ENCODE assay signal across 8 mouse cellular contexts in the genomic region with DNA sequence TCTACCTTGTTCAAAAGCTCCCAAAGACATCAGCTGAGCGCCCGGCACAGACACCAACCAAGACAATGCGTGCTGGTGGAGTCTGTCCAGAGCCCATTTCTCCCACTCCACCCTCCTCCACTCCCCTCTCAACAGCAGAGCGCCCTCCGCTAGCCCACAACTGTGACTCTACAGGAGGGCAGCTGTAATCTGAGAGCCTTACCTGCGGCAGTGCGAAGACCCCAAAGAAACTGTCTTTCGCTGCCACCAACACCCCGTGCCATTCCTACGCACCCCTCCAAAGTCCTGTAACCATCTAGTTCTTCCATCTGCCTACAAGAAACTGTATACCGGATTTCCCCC. TPM values are rescaled to one million over a fixed set of nuclear protein-coding genes. Genes with fewer than 3 reads are reported as not detected.
DNase-seq lines count a peak whose midpoint lies in the region; ATAC-seq and TF ChIP-seq lines count a peak whose summit lies in the region.

Gene 1110004F10Rik, plus strand, starts transcription at position 202 of the 342 bp plus-strand sequence.

- TF ChIP-seq EP300 in liver, embryonic 14.5 days (IDR thresholded peaks at IDR 0.05; ENCODE audit: low read depth): no peak

- DNase-seq in right cerebral cortex, postnatal 4 days: peak; percentile 4
- no peak for DNase-seq in right cerebral cortex, postnatal 14 days
- DNase-seq in adrenal gland, postnatal 4 days (ENCODE audit: low spot score in 2 of 2): no peak
- no peak for DNase-seq in gastrocnemius, postnatal 14 days
- no peak for DNase-seq in hindbrain, postnatal 0 days (ENCODE audit: low spot score)
- DNase-seq in liver, embryonic 14.5 days (ENCODE audit: low read depth in 3 of 3, low spot score in 3 of 3): no peak
- DNase-seq in right cerebral cortex, postnatal 36 days (ENCODE audit: low spot score in 2 of 2): no peak

- peak within 1 kb of the TSS; percentile 84 for H3K4me2 ChIP-seq in hindbrain, postnatal 0 days (ENCODE audit: low read depth, low read length)
- peak within 1 kb of the TSS; percentile 72 for H3K4me2 ChIP-seq in liver, embryonic 14.5 days (ENCODE audit: low read depth)
- peak within 1 kb of the TSS; percentile 90 for H3K4me2 ChIP-seq in stomach, embryonic 14.5 days (replicated peaks; ENCODE audit: low read depth, low read length)

- H3K4me1 ChIP-seq in hindbrain, postnatal 0 days (ENCODE audit: insufficient read depth, low read length): peaks cover 8% of the 10 kb centered on the region
- H3K4me1 ChIP-seq in liver, embryonic 14.5 days (replicated peaks; ENCODE audit: control insufficient read depth in 2 of 2, insufficient read depth in 2 of 2, low read length in 1 of 2): 0 out of 4 replicates have a peak, but pooled peaks cover 0 to 5% of the 10 kb centered on the region in 2 experiments
- 0 out of 2 replicates have a peak, but pooled peaks cover 3% of the 10 kb centered on the region for H3K4me1 ChIP-seq in stomach, embryonic 14.5 days (ENCODE audit: control insufficient read depth, insufficient read depth, low read length)

- H3K9ac ChIP-seq in hindbrain, postnatal 0 days (replicated peaks; ENCODE audit: low read length): peak within 1 kb of the TSS; percentile 34
- 0 out of 2 replicates have a peak within 1 kb of the TSS, but pooled peaks have one; percentile 9 for H3K9ac ChIP-seq in liver, embryonic 14.5 days (replicated peaks)
- no peak within 1 kb of the TSS; the same call in 1 of the 2 replicates for H3K9ac ChIP-seq in stomach, embryonic 14.5 days (replicated peaks; ENCODE audit: low read depth, low read length)

- intact Hi-C loops in gastrocnemius, postnatal 14 days (cut with DNase I; ENCODE audit: low total_unique reads): loop anchor here (5.0 to 10.0 kb wide), 2 partner anchors 672 to 1114 kb away; no protein-coding TSS in a partner anchor

- peak; percentile 6; the same call in 1 of the 2 replicates for ATAC-seq in hindbrain, postnatal 0 days
- ATAC-seq in liver, embryonic 14.5 days (ENCODE audit: insufficient read depth): no peak
- ATAC-seq in stomach, embryonic 14.5 days (ENCODE audit: insufficient number of reproducible peaks, insufficient read depth, low FRiP score, low read depth): no peak

- no peak within 1 kb of the TSS; the same call in 1 of the 2 replicates for H3K27ac ChIP-seq in hindbrain, postnatal 0 days
- no peak within 1 kb of the TSS for H3K27ac ChIP-seq in liver, embryonic 14.5 days
- no peak within 1 kb of the TSS for H3K27ac ChIP-seq in stomach, embryonic 14.5 days (ENCODE audit: low read length)

- no peaks in the 10 kb centered on the region for H3K36me3 ChIP-seq in hindbrain, postnatal 0 days (ENCODE audit: insufficient read depth, low read length)
- H3K36me3 ChIP-seq in liver, embryonic 14.5 days (replicated peaks; ENCODE audit: control insufficient read depth, insufficient read depth, low read depth): no peaks in the 10 kb centered on the region
- no peaks in the 10 kb centered on the region for H3K36me3 ChIP-seq in stomach, embryonic 14.5 days (ENCODE audit: control insufficient read depth, insufficient read depth, low read length)

- peaks cover 16% of the 10 kb centered on the region for H3K27me3 ChIP-seq in hindbrain, postnatal 0 days (ENCODE audit: insufficient read depth, low read length)
- H3K27me3 ChIP-seq in liver, embryonic 14.5 days (ENCODE audit: control insufficient read depth, insufficient read depth, low read length): peaks cover 68% of the 10 kb centered on the region
- H3K27me3 ChIP-seq in stomach, embryonic 14.5 days (ENCODE audit: control insufficient read depth, insufficient read depth, low read length): peaks cover 17% of the 10 kb centered on the region

- H3K9me3 ChIP-seq in hindbrain, postnatal 0 days (ENCODE audit: low read length): no peaks in the 10 kb centered on the region
- H3K9me3 ChIP-seq in liver, embryonic 14.5 days (ENCODE audit: control insufficient read depth, low read length): no peaks in the 10 kb centered on the region
- H3K9me3 ChIP-seq in stomach, embryonic 14.5 days (ENCODE audit: control insufficient read depth, low read depth, low read length): no peaks in the 10 kb centered on the region

- WGBS in hindbrain, postnatal 0 days: under 1% methylated on average over 11 of the region's 11 CpGs
- WGBS in liver, embryonic 14.5 days (ENCODE audit: insufficient replicate concordance): 1% methylated on average over 11 of the region's 11 CpGs
- WGBS in stomach, embryonic 14.5 days: 1% methylated on average over 11 of the region's 11 CpGs

- peak within 1 kb of the TSS; percentile 42 for H3K4me3 ChIP-seq in hindbrain, postnatal 0 days (ENCODE audit: low read length)
- H3K4me3 ChIP-seq in liver, embryonic 14.5 days (ENCODE audit: insufficient read depth in 1 of 2, low read depth in 2 of 2, low read length in 2 of 2): peak within 1 kb of the TSS; percentile 52 to 55
- H3K4me3 ChIP-seq in stomach, embryonic 14.5 days (ENCODE audit: low read depth, low read length): peak within 1 kb of the TSS; percentile 41

- TF ChIP-seq CTCF in hindbrain, postnatal 0 days (IDR thresholded peaks at IDR 0.05; ENCODE audit: low read depth): no peak
- TF ChIP-seq CTCF in liver, embryonic 14.5 days (IDR thresholded peaks at IDR 0.05; ENCODE audit: low read depth): no peak

RNA-seq across cellular contexts. Expression of gene 1110004F10Rik, which starts in this region (rescaled TPM):
- total RNA-seq in adrenal gland, postnatal 4 days (2021): 100 to 1,000 TPM; 132 to 137 TPM
- 10 to 100 TPM; 48.7 to 53.2 TPM for total RNA-seq in gastrocnemius, postnatal 14 days (2021)
- 142 and 148 TPM in 2 replicates for total RNA-seq in hindbrain, postnatal 0 days (2014; rRNA removed)
- polyA plus RNA-seq in hindbrain, postnatal 0 days (2015; fragmentation: Nextera tagmentation; extraction: Ambion mirVana): 329 and 335 TPM in 2 replicates
- 42.4 and 56.8 TPM in 2 replicates for polyA plus RNA-seq in liver, embryonic 14.5 days (2012; rRNA removed)
- polyA plus RNA-seq in liver, embryonic 14.5 days (2014; fragmentation: Nextera tagmentation; extraction: Ambion mirVana): 111 and 116 TPM in 2 replicates
- 271 and 275 TPM in 2 replicates for polyA plus RNA-seq in stomach, embryonic 14.5 days (2014; fragmentation: Nextera tagmentation; extraction: Ambion mirVana)
